Mouse (Mus musculus) left cerebral cortex, postnatal 4 days (tissue): ENCODE results near the gene Ipmk. TPM values are rescaled to one million over a fixed set of nuclear protein-coding genes. Genes with fewer than 3 reads are reported as not detected.
"Not testable (repeated sequence)": the region's sequence is repeated elsewhere in the genome, so short reads cannot be mapped to it uniquely, and the experiment has no call there.

Experiments used
- DNase-seq: peaks from one replicate; pipeline ENCODE4 v3.0.0-alpha.2; 2022
- intact Hi-C: fragments of 180-260 bp; cut with DNase I; formaldehyde crosslinking; loops from one replicate; pipeline ENCODE4 v1.15.1; 2025
- total RNA-seq, 2 experiments: library from RNA; stranded (reverse); gene quantifications; 2 replicates each; pipeline ENCODE4 v1.2.3; 2021

Gene Ipmk
- total RNA-seq, 2 experiments from 2014 or later: 42.1 to 42.9 TPM

DNA sequence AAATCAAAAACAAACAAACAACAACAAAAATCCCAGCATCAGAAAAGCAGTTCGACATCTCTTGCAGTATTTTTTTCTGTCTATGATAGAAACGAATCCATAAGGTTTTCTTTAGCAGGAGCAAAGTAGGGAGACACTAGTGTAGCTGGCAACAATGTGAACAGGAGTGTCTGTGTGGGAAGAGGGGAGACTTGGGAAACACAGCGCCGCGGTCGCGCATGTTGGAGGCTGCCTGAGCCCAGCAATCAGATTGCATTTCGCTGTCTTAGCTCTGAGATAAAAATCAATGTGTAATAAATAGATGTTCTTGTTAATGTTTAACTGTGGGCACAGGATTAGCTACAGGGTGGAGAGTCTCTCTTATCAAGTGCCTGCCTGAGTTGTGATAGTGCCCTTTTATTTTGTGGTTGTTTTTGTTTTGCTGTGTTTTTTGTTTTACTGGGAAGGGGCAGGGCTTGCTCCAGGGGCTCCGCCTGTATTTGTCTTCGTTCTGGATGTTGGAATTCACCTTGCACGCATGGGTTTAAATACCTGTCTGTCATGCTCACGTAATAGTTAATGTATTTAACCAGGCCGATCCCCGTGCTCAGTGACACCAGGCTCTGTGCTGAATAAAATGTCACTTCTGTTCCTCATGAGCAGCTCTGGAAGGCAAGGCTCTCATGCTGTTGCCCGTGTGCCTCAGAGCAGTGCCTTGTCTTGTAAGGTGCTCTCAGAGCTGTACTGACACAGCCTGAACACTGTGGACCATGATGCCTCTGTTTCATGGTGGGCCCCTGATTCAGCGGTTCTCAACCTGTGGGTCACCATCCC lies 20.8 kb downstream of the Ipmk start:
- DNase-seq: no peak
- intact Hi-C loops: no loop called here

DNA sequence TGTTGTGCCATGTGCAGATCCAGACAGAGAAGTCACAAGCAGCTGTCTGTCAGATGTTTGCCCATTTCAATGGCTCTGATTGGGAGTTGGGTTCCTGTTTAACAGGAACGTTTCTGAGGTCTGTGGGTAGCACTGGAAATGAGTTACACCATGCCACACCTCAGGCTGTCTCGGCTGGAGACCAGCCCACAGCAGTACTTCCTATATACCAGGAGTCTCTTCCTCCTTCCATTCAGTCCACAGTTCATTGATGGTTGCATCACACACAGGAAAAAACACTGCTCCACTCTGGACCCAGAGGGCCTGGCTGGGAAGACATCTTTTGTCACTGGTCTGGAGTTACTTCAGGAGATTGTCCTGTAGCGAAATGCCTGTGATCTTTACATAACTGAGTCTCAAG lies 21.9 kb downstream of the Ipmk start:
- DNase-seq: no peak
- intact Hi-C loops: no loop called here

DNA sequence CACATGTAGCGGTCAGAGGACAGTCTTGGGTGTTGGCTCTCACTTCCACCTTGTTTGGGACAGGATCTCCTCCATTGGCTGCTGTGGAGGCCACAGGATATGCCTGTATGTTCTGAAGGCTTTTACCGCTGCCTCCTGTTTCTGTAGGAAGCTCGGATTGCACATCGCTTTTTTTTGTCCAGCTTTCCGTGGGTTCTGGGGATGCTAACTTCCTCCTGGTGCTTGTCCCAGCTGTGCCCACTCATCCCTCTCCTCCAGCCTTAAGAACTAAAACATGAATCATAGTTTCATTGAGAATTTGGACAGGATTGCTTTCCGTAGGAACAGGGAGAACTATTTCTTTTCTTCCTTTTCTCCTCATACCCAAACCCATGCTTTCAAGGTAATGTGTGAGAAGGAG lies 24.3 kb downstream of the Ipmk start:
- DNase-seq: no peak
- intact Hi-C loops: no loop called here

DNA sequence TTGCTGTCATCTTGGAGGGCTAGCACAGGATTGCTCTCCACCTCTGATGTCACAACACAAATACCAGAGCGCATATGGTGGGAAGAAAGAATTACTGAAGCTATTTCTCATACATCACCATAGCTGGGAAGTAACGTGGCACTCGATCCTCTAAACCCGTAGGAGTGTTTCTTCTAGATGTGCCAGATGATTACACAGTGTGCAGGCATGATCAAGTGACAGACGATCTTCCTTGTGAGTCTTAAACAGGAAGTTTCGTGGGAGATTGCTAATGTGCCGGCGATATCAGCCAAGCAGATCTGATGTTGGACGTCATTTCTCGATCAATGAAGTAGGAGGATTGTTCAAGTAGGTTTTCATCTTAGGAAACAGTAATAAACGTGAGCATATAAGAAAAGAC lies 26.1 kb downstream of the Ipmk start:
- no peak for DNase-seq
- intact Hi-C loops: no loop called here

DNA sequence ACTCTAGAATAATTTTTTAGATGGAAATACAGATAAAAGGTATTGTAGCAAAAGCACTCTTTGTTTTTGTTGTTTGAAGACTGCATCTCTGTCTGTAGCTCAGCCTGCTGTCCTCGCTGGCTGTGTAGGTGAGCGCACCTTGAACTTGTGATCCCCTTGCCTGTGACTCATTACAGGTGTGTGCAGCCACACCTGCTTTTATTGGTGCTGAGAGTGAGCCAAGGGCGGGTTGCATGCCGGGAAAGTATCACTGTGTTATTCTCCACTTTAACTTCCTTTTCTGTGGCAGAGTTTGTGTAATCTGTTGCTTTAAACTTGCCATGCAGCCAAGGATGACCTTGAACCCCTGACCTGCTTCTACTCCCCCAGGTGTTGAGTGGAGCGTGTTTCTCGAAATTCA lies 28.5 kb downstream of the Ipmk start:
- intact Hi-C loops: no loop called here
- no peak for DNase-seq

DNA sequence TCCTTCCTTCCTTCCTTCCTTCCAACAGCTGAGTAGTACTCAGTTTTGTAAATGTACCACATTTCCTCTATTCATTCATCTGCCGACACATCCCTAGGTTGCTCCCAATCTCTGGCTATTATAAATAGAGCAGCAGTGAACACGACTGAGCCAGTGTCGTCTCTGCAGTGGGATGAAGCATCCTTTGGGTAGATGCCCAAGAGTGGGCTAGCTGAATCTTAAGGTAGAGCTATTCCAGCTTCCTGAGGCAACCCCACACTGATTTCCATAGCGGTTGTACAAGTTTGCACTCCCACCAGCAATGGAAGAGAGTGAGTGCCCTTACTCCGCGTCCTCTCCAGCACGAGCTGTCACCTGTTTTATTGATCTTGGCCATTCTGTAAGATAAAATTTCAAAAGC lies 32.8 kb downstream of the Ipmk start:
- DNase-seq: no peak
- intact Hi-C loops: no loop called here

DNA sequence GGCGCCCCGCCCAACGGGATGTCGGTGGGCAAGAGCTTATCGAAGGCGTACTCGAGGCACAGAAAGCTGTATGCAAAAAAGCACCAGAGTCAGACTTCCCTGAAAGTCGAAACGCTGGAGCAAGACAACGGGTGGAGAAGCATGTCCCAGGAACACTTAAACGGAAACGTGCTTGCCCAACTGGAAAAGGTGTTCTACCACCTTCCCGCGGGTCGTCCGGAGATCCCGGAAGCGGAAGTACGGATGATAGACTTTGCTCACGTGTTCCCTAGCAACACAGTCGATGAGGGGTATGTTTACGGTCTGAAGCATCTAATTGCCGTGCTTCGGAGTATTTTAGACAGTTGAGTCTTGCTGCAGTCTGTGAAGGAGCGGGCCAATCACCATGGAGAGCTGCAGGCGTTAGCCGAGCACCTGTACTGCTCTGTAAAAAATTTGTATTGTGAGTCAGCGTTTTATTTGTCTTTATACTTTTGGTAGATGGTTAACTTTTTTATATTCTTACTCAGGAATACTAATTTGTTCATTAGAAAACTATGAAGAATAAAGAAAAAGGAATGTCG lies 34.0 kb downstream of the Ipmk start:
- no peak for DNase-seq
- intact Hi-C loops: no loop called here

DNA sequence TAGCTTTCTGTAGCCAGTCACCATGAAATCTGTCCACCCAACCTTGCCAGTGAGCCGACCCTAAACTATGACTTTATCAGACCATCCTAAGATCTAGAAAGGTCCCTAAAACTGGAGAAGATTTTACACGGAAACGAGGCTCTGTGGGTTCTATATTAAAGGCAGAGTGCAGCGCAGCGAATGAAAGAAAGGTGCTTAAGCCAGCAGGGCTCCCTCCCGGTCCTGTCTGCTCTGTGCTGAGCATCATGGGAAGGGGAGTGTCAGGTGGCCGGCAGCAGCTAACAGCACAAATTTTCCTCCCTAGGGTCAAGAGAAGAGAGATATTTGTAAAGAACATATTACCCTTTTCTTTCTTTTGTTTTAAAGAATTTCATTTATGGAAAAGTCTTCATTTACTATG lies 34.5 kb downstream of the Ipmk start:
- no peak for DNase-seq
- intact Hi-C loops: no loop called here

DNA sequence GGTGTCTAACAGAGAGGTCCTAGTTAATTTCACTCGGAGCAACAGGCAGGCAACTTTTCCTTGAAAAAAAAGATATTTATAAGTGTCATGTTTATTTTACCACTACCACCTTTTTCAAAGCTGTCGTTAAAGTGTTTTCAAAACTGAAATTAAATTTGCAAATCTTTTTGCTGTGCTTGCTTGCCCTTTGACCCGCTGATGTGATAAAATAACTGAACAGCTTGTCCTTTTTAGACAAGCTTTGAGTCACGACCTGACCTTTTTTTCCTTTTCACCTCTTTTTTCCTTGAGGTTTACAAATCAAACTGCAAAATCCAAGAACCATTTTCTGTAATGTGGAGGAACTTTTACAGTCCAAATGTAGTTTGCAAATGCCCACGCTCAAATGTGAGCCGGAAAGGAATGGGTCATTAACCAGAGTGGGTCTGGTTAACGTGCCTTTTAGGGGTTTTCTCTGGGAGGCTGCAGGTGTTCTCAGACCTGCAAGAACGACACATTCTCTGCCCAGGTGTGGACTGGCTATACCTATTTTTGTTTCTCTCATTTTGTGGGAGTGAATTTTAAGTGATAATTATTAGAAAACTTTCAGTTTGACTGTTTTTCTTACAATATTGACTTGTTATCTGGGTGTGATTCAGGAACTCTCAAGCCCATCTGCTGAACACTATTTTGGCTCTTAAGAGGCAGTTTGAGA lies 35.4 kb downstream of the Ipmk start:
- no peak for DNase-seq
- intact Hi-C loops: no loop called here

DNA sequence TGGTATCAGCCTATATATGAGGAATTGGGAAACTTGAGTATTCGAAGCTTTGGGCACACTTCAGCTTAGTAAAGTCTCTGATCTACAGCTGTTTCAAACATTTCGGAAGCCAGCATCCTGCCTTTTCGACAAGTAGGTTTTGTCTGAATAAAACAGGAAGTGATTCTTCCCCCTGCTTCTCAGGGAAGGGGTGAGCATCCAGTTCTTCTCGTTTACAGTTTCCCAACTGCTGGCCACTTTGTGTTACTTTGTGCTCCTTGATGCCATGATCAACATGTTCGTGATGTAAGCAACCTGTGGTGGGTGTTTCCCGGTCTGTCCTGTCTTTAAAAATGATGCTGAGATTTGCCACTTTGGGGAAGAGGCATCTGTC lies 36.0 kb downstream of the Ipmk start:
- DNase-seq, intact Hi-C loops: not testable (repeated sequence)

DNA sequence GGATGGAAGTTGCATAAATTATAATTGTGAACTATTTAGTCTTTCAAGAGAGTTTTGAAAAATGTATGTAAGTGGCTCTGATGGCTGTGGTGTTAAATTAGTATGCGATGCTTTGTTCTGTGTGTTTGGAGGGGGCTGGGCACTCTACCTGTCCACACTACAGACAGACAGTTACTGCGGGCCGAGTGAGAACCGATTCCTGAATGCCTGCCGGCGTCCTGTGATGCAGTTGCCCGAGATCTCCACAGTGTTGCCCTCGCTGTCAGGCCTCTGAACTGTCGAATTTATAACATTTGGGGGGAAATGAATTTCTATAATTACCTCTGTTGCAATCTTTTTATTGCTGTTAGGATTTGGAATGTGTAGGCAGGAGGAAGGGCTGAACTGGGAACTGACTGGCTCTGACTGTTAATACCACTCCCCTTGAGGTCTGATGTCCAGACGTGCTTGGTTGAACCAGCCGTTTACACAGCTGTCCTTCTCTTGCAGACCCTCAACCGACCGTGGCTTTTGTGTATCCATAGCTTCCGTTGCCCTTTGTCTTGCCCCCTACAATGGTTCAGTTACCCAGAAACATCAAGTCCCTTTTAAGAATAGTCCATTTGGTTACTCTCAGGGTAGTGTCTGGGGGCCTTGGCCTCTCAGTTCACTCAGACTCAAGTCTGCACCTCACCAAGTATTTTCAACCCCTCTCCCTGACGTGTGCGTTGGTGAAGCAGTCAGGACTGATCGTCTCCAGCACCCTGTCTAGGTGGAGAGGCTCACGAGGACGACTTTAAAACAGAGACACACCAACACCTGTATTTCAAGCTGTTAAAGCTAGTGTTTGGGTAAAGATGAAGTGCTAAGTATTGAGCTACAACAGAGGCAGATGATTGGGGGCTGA lies 36.8 kb downstream of the Ipmk start:
- DNase-seq: no peak
- intact Hi-C loops: no loop called here

DNA sequence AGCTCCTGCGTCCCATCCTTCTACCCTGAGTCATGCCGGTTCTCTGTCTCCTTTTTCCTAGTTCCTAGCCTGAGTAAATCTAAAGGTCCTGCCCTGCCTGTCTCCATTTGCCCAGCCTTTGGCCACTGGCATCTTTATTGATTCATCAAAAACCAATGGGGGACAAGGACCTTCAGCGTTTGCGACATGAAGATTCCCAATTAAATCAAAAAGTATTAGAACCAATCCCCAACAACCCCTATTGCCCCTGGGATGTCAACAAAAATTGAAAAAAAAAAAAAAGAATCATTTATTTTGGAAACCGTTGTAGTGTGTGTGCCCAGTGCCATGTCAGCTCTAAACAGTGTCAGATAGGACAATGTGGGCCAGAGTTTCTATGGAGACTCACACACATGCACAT lies 41.7 kb downstream of the Ipmk start:
- no peak for DNase-seq
- intact Hi-C loops: no loop called here

DNA sequence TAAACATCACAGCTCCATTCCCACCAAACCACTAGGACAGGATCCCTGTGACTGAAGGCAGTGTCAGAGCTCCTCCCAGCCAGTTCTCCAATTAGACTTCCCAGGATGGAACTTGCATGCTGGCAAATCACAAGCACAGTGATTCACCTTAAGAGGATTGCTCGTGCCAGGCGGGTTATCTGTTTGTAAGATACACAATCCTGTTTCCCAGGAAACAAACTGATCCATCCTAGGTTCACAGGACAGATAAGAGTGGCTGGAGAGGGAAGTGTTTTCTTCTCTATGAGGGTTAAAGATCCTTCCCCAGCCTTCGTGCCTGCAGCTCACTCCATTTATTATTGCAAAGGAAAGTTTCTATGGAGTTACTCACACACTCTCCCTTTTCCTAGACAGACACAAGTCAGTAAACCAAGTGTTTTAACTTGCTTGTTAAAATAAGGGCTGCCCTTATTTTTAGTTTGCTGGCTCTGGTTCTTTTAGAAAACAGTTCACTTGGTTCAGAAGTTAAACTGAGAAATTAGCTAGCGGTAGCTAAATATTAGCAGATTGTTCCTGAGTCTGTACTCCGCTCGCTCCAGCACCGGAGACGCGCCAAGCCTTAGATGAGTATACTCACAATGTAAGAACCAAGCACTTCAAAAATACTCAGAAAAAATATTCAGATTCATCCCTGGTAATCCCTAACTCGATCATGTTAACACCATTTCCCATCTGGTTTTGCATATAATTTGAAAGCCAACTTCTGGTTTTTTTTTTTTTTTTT lies 51.0 kb downstream of the Ipmk start:
- intact Hi-C loops: no loop called here
- DNase-seq: no peak

DNA sequence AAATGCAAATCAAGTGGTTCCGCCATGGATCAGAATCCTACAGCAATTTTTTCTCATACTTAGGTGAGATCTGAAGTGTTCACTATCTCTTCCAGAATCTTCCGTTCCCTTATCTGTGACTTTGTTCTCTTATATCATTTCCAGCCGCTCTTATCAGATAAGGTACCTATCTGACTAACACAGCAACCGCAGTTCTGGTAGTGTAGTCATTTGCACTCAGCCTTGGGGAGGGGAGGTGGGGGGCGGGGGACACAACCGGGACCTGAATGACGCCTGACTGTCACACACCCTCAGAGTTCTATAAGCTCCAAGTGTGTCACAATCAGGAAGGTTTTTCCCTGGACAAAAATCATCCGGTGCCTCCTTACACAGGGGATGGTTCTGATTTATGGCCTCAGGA lies 51.8 kb downstream of the Ipmk start:
- DNase-seq: no peak
- intact Hi-C loops: no loop called here

DNA sequence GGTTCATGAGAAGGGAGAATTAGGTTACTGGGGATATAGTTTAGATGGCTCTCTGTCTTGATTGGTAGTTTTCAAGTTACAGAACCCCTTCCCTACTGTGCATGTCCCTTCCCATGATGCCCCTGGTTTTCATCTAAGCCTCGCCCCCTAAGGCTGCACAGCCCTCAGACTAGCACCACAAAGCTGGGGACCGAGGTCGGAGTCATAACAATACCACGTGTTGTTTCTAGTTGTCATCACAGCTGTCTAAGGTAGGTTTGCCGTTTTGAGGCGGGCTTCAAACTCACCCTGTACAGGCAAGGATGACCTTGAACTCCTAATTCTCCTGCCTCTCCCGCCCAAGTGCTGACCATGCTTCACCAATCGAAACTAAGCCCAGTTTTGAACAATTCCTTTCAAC lies 52.4 kb downstream of the Ipmk start:
- no peak for DNase-seq
- intact Hi-C loops: no loop called here

DNA sequence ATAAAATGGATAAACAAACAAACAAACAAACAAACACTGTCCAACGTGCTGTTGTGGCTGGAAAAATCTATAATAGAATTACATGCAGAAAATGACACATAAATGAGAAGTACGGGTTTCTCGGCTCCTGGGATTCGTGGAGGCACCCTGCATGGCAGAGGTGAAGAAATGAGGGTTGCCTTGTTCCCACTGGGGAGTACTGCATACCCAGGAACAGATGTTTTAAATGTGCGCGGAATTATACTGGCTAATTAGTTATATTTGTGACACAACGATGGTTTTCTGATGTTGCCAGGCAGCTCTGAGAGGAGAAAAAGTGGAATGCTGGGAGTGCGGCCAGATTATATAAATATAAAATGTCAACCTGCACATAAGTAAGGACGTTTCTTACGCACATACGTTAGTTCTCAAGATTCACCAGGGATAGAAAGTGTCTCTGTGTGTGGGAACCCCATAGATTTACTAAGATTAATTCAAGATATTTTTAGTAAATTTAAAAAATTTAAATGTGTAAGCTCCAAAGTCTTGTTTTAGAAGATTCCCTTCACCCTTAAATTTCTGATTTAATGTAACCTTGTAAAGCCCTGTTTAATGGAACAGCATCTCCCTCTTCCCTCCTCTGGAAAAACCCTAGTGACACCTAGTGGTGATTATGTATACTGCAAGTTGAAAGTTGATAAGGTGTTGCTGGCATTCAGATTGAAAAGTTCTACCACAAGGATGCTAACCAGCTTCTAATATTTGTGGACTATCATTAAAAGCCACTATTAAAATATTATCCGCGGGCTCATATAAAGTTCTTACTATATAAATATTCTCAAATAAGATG lies 53.5 kb downstream of the Ipmk start:
- no peak for DNase-seq
- intact Hi-C loops: loop anchor here (1.0 kb wide), 1 partner anchor 74 kb away; no protein-coding TSS in a partner anchor

DNA sequence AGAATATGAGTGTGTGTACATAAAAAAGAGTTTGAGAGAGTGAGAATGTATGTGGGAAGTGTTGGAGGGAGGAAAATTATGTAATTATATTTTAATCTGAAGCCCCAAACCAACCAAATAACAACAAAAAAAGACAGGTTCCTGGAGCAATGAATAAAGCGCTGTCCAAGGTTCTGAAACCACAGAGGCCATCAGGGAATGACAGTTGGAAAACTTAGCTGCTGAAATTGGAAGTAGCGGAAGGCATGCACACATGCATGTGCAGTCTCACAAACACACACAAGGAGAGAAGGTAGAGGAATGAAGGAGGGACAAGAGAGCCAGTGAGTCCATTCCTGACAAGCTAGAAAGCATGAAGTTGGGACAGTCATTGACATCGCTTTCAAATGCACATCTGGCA lies 56.1 kb downstream of the Ipmk start:
- intact Hi-C loops: no loop called here
- DNase-seq: no peak

DNA sequence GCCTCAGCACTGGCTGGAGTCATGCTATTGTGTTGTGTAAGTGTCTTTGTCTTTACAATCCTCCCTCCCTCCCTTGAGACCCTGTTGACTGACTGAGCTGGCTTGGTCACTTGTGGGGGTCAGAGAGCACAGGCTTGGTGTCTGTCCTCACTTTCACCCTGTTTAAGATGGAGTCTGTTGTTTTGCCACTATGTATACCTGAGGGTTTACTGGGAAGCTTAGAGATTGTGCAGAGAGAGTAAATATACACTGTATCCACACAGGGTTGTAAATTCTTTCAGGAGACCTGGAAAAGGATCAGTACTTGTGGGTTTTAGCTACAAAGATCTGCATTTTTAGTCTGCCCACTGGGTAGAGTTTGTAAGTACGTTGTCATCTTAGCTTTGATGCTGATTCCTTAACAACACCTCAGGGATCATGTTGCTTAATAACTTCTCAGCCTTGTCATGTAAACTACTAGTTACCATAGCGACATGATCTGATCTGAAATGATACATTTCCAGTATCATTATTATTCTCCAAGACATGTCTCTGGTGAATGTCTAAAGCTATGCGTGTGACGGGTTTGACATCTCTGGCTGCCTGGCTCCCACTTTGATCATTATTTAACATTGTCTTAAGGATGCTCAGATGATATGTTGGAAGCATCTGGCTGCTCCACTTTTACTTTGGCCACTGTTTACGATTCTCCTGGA lies 58.1 kb downstream of the Ipmk start:
- intact Hi-C loops: no loop called here
- no peak for DNase-seq

DNA sequence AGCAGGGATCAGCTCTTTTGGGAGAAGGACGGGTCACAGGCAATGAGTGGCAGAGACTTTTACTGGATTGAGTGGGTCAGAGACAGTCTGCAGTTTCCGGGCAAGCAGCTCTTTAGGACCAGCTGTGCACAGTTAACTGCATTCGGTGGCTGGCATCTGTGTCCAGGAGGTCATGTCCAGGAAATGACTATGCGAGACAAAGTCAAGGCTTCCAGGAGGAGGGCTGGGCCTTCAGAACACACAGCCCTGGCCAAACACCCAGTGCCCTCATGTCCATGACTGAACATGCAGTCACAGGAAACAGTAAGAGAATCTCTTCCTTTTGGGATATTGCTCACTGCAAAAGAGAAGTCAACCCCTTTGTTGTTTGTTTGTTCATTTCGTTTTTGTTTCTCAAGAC lies 62.4 kb downstream of the Ipmk start:
- intact Hi-C loops: no loop called here
- DNase-seq: no peak
